Mouse (Mus musculus) embryonic facial prominence, embryonic 12.5 days (tissue): ENCODE measurements around the gene Olfr58. TPM values are rescaled to one million over a fixed set of nuclear protein-coding genes. Genes with fewer than 3 reads are reported as not detected.
"Not testable (repeated sequence)": the region's sequence is repeated elsewhere in the genome, so short reads cannot be mapped to it uniquely, and the experiment has no call there.

ENCODE experiments used
- ATAC-seq: fragments of 200-750 bp; cut with Nextera tagmentation; 2 replicates; pipeline ENCODE4 v1.8.0; 2017; ENCODE audit not compliant: insufficient number of reproducible peaks, insufficient read depth, low FRiP score, low TSS enrichment
- H3K27ac ChIP-seq: fragments of 300-500 bp; sonication (generic); 2 replicates; pipeline ENCODE4 v1.5.1; 2016; ENCODE audit warnings: mild to moderate bottlenecking
- H3K27me3 ChIP-seq: fragments of 300-500 bp; sonication (generic); 2 replicates; pipeline ENCODE4 v1.6.1; 2016; ENCODE audit warnings: mild to moderate bottlenecking, moderate library complexity
- H3K36me3 ChIP-seq: fragments of 300-500 bp; sonication (generic); 2 replicates; pipeline ENCODE4 v1.6.1; 2016; ENCODE audit warnings: mild to moderate bottlenecking
- H3K4me1 ChIP-seq: fragments of 300-500 bp; sonication (generic); 2 replicates; pipeline ENCODE4 v1.6.1; 2016
- H3K4me2 ChIP-seq: fragments of 300-500 bp; sonication (generic); replicated peaks from 2 replicates; pipeline ENCODE4 v1.6.1; 2016; ENCODE audit warnings: mild to moderate bottlenecking, moderate library complexity
- H3K4me3 ChIP-seq: fragments of 300-500 bp; sonication (generic); 2 replicates; pipeline ENCODE4 v1.5.1; 2016; ENCODE audit warnings: mild to moderate bottlenecking
- H3K9ac ChIP-seq: fragments of 300-500 bp; sonication (generic); 2 replicates; pipeline ENCODE4 v1.6.1; 2016; ENCODE audit warnings: mild to moderate bottlenecking, moderate library complexity
- H3K9me3 ChIP-seq: fragments of 300-500 bp; sonication (generic); 2 replicates; pipeline ENCODE4 v1.6.1; 2016; ENCODE audit warnings: mild to moderate bottlenecking, moderate library complexity
- WGBS: fragments of 180-500 bp; shearing (Covaris S2); methylation state at CpG from one replicate; pipeline ENCODE4 v1.1.7; 2016; 5-methylcytosine and 5-hydroxymethylcytosine counted together
- polyA plus RNA-seq: library from polyadenylated mRNA; unstranded; fragments of >200 nt; fragmentation: Nextera tagmentation; extraction: Ambion mirVana; gene quantifications from 2 replicates; pipeline ENCODE4 v1.2.1, GENCODE M21; 2016

The Olfr58 gene
- polyA plus RNA-seq = not detected in 2 replicates

DNA sequence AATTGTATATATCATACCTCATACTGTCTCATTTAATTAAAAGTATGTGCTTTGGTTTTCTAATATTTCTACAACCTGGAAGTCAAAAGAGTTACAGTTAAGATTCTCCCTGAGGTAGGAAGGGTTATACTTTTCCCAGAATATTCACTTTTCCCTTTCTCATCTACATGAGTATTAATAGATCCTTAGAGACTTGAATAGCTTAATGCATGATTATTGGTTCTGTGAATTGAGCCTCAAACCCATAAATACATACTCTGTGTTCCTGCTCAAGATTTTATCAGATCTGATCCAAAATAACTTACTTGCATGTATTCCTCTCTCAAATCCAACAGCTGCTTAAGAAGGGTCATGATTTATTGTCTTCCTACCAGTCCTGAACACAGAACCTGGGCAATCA, at the start of gene Olfr58:
TSS of gene Olfr58 (plus strand) at position 301 of the 400 bp plus-strand sequence.
- H3K27ac ChIP-seq = no peak within 1 kb of the TSS
- no peak for ATAC-seq

DNA sequence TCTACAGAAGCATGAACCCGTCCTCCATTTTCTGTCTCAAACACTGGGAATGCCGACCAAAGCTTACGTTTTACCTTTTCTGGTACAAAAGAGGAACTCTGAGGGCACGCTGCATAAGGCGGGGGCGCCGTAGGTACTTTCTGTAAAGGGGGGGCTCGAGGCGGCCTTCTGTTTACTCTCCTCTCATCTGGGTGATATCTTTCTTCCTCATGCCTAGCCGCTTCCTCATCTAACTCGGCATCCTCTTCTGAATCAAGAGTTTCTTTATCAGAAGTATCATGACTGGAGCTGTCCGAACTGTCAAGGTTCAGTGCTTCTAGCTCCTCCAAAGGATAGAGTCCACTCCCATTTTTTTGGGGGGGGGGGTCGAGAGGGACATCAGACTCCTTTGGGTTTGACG, 10.9 kb upstream of the Olfr58 start:
- peaks cover 22% of the 10 kb centered on the region for H3K9me3 ChIP-seq
- H3K27ac ChIP-seq = no peak overlapping the region
- WGBS = 88% methylated on average over 14 of the region's 14 CpGs
- no peak overlapping the region for H3K4me2 ChIP-seq
- ATAC-seq = no peak
- H3K27me3 ChIP-seq = no peaks in the 10 kb centered on the region
- H3K4me3 ChIP-seq = no peak overlapping the region
- H3K4me1 ChIP-seq = no peaks in the 10 kb centered on the region
- no peaks in the 10 kb centered on the region for H3K36me3 ChIP-seq
- no peak overlapping the region for H3K9ac ChIP-seq

More for the DNA sequence above, at the start of gene Olfr58:
- Histone ChIP-seq H3K4me3 (no peak within 1 kb of the TSS), H3K36me3 (no peaks in the 10 kb centered on the region), H3K4me2 (no peak within 1 kb of the TSS), H3K9me3 (peaks cover 5% of the 10 kb centered on the region; the same call in 1 of the 2 replicates), H3K27me3 (no peaks in the 10 kb centered on the region), H3K4me1 (no peaks in the 10 kb centered on the region), H3K9ac (no peak within 1 kb of the TSS)

DNA sequence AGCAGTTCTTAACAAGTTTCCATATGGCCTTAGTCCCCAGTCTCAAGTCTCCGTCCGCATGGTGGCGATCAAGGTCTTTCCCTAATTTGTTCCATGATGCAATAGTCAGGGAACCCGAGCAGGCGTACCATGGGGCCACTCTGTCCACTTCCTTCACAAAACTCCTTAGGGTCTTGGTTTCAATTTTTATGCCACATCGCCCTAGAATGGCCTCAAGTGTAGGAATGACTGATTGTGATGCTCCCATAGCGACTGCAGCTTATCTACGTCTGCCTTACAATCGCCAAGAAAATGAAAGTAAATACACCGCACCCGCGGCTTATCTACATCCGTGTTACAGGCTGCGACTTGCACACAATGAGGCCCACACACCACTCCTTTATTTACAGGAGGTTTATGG, 10.4 kb upstream of the Olfr58 start:
- H3K36me3 ChIP-seq = no peaks in the 10 kb centered on the region
- H3K4me3 ChIP-seq = no peak overlapping the region
- 96% methylated on average over 14 of the region's 14 CpGs for WGBS
- peaks cover 17% of the 10 kb centered on the region for H3K9me3 ChIP-seq
- no peaks in the 10 kb centered on the region for H3K4me1 ChIP-seq
- no peaks in the 10 kb centered on the region for H3K27me3 ChIP-seq
- no peak for ATAC-seq
- no peak overlapping the region for H3K27ac ChIP-seq
- H3K9ac ChIP-seq = no peak overlapping the region
- no peak overlapping the region for H3K4me2 ChIP-seq

DNA sequence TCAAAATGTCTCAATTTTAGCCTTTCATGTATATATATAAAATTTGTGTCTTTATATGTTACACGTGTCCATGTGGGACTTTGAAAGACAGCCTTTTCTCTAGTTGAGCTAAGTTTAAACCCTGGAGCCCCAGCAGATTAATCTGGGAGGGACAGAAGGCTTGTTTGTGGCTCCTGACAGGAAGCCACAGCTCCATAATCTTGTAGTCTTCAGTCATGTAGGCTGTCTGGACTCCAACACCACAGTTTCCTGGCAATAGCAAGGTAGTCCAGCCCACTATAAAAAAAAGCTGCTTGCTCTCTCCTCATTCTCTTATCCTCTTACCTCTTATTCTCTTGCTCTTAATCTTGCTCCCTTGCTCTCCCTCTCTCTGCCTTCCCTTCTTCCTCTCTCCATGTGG, 22.9 kb downstream of the Olfr58 start:
- ATAC-seq = no peak

DNA sequence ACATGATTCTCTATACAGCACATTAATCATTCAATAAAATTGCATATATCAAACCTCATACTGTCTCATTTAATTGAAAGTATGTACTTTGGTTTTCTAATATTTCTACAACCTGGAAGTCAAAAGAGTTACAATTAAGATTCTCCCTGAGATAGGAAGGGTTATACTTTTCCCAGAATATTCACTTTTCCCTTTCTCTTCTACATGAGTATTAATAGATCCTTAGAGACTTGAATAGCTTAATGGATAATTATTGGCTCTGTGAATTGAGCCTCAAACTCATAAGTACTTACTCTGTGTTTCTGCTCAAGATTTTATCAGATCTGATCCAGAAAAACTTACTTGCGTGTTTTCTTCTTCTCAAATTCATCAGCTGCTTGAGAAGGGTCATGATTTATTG, 24.5 kb downstream of the Olfr58 start, which contains the start of gene Olfr859:
TSS of gene Olfr859 (plus strand) at position 301 of the 400 bp plus-strand sequence.
- H3K4me3 ChIP-seq, H3K9me3 ChIP-seq, H3K36me3 ChIP-seq, H3K4me2 ChIP-seq, H3K9ac ChIP-seq, H3K4me1 ChIP-seq, ATAC-seq, H3K27ac ChIP-seq, H3K27me3 ChIP-seq: not testable (repeated sequence)
- 62% methylated on average over 1 of the region's 1 CpGs for WGBS

More for the DNA sequence above, 22.9 kb downstream of the Olfr58 start:
- no peak overlapping the region for H3K9ac ChIP-seq
- no peaks in the 10 kb centered on the region for H3K27me3 ChIP-seq
- 61% methylated on average over 1 of the region's 1 CpGs for WGBS
- H3K27ac ChIP-seq = no peak overlapping the region
- H3K9me3 ChIP-seq = no peaks in the 10 kb centered on the region
- no peaks in the 10 kb centered on the region for H3K36me3 ChIP-seq
- H3K4me1 ChIP-seq = no peaks in the 10 kb centered on the region
- no peak overlapping the region for H3K4me2 ChIP-seq
- no peak overlapping the region for H3K4me3 ChIP-seq

Other genes starting within 250 kb of the Olfr58 start
- gene Olfr853, start 239.2 kb upstream of the Olfr58 start, polyA plus RNA-seq = not detected in 2 replicates
- not detected in 2 replicates for gene Olfr854, start 212.9 kb upstream of the Olfr58 start, polyA plus RNA-seq
- not detected in 2 replicates for gene Olfr855, start 197.7 kb upstream of the Olfr58 start, polyA plus RNA-seq
- gene Zfp317, start 158.2 kb upstream of the Olfr58 start, polyA plus RNA-seq = 37.0 and 38.1 TPM in 2 replicates
- not detected in 2 replicates for gene Olfr857, start 70.8 kb upstream of the Olfr58 start, polyA plus RNA-seq
- not detected in 2 replicates for gene Olfr859, start 24.6 kb downstream of the Olfr58 start, polyA plus RNA-seq
- not detected in 2 replicates for gene Olfr860, start 69.5 kb downstream of the Olfr58 start, polyA plus RNA-seq
- not detected in 2 replicates for gene Olfr862, start 107.7 kb downstream of the Olfr58 start, polyA plus RNA-seq
- gene Olfr77, start 136.6 kb downstream of the Olfr58 start, polyA plus RNA-seq = 0.15 and 0.24 TPM in 2 replicates
- gene Olfr866, start 247.8 kb downstream of the Olfr58 start, polyA plus RNA-seq = not detected in 2 replicates